Mouse (Mus musculus): ENCODE results near the gene Dcp1b.

- TF ChIP-seq CTCF (IDR thresholded peaks at IDR 0.05; ENCODE audit: low read depth), result no peak
- TF ChIP-seq EP300 (IDR thresholded peaks at IDR 0.05; ENCODE audit: low read depth), result no peak
These were observed 18.6 kb downstream of the Dcp1b start for GRCm38 (mm10) chr6:119193571-119194154.
